Mouse (Mus musculus): Measurements from ENCODE around the gene Olfr1331.

GRCm38 (mm10) chr4:118862704-118863103 lies 1.7 kb upstream of the Olfr1331 start:
- TF ChIP-seq ZC3H11A (IDR thresholded peaks at IDR 0.05; ENCODE audit: borderline replicate concordance, low read depth, low read length) (no peak), HCFC1 (IDR thresholded peaks at IDR 0.05; ENCODE audit: borderline replicate concordance, insufficient read depth, low read length) (no peak), ZNF384 (IDR thresholded peaks at IDR 0.05; ENCODE audit: low read depth, low read length) (no peak)

Measured in ES-E14 (cell line).